In genomic region chr3:101599920-101600741, GRCm38 (mm10) we compare ENCODE assay signal across 8 mouse cellular contexts. TPM values are rescaled to one million over a fixed set of nuclear protein-coding genes. Genes with fewer than 3 reads are reported as not detected.
A peak's percentile ranks its signal among the peaks of the same experiment; 100 is the strongest.
DNase-seq lines count a peak whose midpoint lies in the region; ATAC-seq and TF ChIP-seq lines count a peak whose summit lies in the region.

No protein-coding gene starts in this region.

- peaks cover 50% of the 10 kb centered on the region for H3K36me3 ChIP-seq in heart, adult 2 months (ENCODE audit: control insufficient read depth, insufficient read depth, low read length)
- peaks cover 0 to 53% of the 10 kb centered on the region in 2 experiments; a peak in 2 of 4 replicates for H3K36me3 ChIP-seq in MEL (ENCODE audit: control insufficient read depth in 1 of 2, insufficient read depth in 2 of 2, low read length in 2 of 2)
- peaks cover under 1% of the 10 kb centered on the region; the same call in 1 of the 2 replicates for H3K36me3 ChIP-seq in heart, postnatal 0 days (replicated peaks; ENCODE audit: control insufficient read depth, insufficient read depth, low read length)
- peaks cover under 1% of the 10 kb centered on the region for H3K36me3 ChIP-seq in midbrain, embryonic 10.5 days

- peaks cover 26% of the 10 kb centered on the region for H3K4me1 ChIP-seq in heart, adult 2 months (ENCODE audit: control insufficient read depth, insufficient read depth, low read length)
- peaks cover 16 to 42% of the 10 kb centered on the region in 2 experiments for H3K4me1 ChIP-seq in MEL (ENCODE audit: control insufficient read depth in 1 of 2, insufficient read depth in 2 of 2, low read length in 2 of 2)
- H3K4me1 ChIP-seq in heart, postnatal 0 days (ENCODE audit: control insufficient read depth, insufficient read depth), result peaks cover 51% of the 10 kb centered on the region
- H3K4me1 ChIP-seq in midbrain, embryonic 10.5 days, result peaks cover 83% of the 10 kb centered on the region

- H3K9me3 ChIP-seq in MEL (replicated peaks; ENCODE audit: insufficient read depth, low read length), result no peaks in the 10 kb centered on the region
- no peaks in the 10 kb centered on the region for H3K9me3 ChIP-seq in heart, postnatal 0 days (replicated peaks; ENCODE audit: control insufficient read depth, low read length)
- H3K9me3 ChIP-seq in midbrain, embryonic 10.5 days (replicated peaks), result no peaks in the 10 kb centered on the region

- no peak for ATAC-seq in heart, postnatal 0 days (ENCODE audit: insufficient read depth, low read depth)

- peak overlapping the region; percentile 85 for H3K4me2 ChIP-seq in heart, postnatal 0 days (ENCODE audit: low read depth, low read length)

- TF ChIP-seq EP300 in heart, adult 2 months (IDR thresholded peaks at IDR 0.05; ENCODE audit: insufficient read depth, low read depth, low read length), result no peak
- peak; percentile 22 to 41; a peak in 3 of 4 replicates for TF ChIP-seq EP300 in MEL (IDR thresholded peaks at IDR 0.05; ENCODE audit: low read depth in 1 of 2, low read length in 2 of 2)
- TF ChIP-seq EP300 in heart, postnatal 0 days (IDR thresholded peaks at IDR 0.05; ENCODE audit: low read depth), result no peak

- peak in 1 of 2 experiments; percentile 14 for DNase-seq in heart, adult 2 months
- DNase-seq in heart, adult 9 months (ENCODE audit: low spot score in 2 of 2), result no peak
- DNase-seq in MEL (ENCODE audit: low read depth, low spot score), result peak; percentile 54
- peak; percentile 92 for DNase-seq in heart, postnatal 0 days (ENCODE audit: low spot score)
- DNase-seq in midbrain, embryonic 10.5 days (ENCODE audit: low spot score), result no peak
- no peak for DNase-seq in frontal cortex, postnatal 10 days (ENCODE audit: low spot score in 2 of 2)
- no peak for DNase-seq in thymus, postnatal 4 days
- no peak for DNase-seq in embryo, embryonic 11 days

- intact Hi-C loops in heart, adult 2 months (cut with DNase I), result loop anchor here (2.0 to 5.0 kb wide), 4 partner anchors 107 to 913 kb away; partner anchors contain the start of genes Man1a2 and Slc22a15

- TF ChIP-seq RAD21 in MEL (IDR thresholded peaks at IDR 0.05; ENCODE audit: low read depth, low read length), result no peak

- no peak for TF ChIP-seq CTCF in heart, adult 2 months (IDR thresholded peaks at IDR 0.05)
- TF ChIP-seq CTCF in MEL (IDR thresholded peaks at IDR 0.05 in 2 of 3, conservative IDR thresholded peaks at IDR 0.05 in 1 of 3; ENCODE audit: control insufficient read depth in 1 of 3, insufficient read depth in 1 of 3, low read depth in 2 of 3, low read length in 3 of 3, poor library complexity in 1 of 3, severe bottlenecking in 1 of 3), result no peak
- TF ChIP-seq CTCF in heart, postnatal 0 days (IDR thresholded peaks at IDR 0.05; ENCODE audit: low read depth), result no peak

- peak overlapping the region; percentile 72 for H3K9ac ChIP-seq in heart, adult 2 months (ENCODE audit: low read depth, low read length)
- no peak overlapping the region for H3K9ac ChIP-seq in MEL (ENCODE audit: control insufficient read depth, low read depth, low read length, poor library complexity, severe bottlenecking)
- H3K9ac ChIP-seq in heart, postnatal 0 days (replicated peaks; ENCODE audit: low read depth, low read length), result peak overlapping the region; percentile 99

- H3K79me2 ChIP-seq in heart, adult 2 months (replicated peaks; ENCODE audit: control insufficient read depth, insufficient read depth, low read length), result peaks cover 6% of the 10 kb centered on the region; the same call in 1 of the 2 replicates
- peaks cover 31% of the 10 kb centered on the region for H3K79me2 ChIP-seq in MEL (ENCODE audit: control insufficient read depth, insufficient read depth, low read length, poor library complexity)

- H3K27ac ChIP-seq in heart, adult 2 months, result peak overlapping the region; percentile 99
- H3K27ac ChIP-seq in MEL (ENCODE audit: control insufficient read depth, low read depth, low read length), result no peak overlapping the region
- peak overlapping the region; percentile 100 for H3K27ac ChIP-seq in heart, postnatal 0 days (ENCODE audit: low read depth)
- no peak overlapping the region; the same call in 1 of the 2 replicates for H3K27ac ChIP-seq in midbrain, embryonic 10.5 days (replicated peaks)

- no peak for TF ChIP-seq POLR2A in heart, adult 2 months (IDR thresholded peaks at IDR 0.05; ENCODE audit: insufficient read depth, low read depth, low read length)
- no peak for TF ChIP-seq POLR2A in MEL (IDR thresholded peaks at IDR 0.05; ENCODE audit: control insufficient read depth in 1 of 2, insufficient read depth in 1 of 2, low read depth in 1 of 2, low read length in 2 of 2, poor library complexity in 1 of 2)

- WGBS in heart, adult 2 months, result 8% methylated on average over 4 of the region's 4 CpGs
- WGBS in heart, postnatal 0 days, result 4% methylated on average over 4 of the region's 4 CpGs
- WGBS in midbrain, embryonic 10.5 days, result 66% methylated on average over 4 of the region's 4 CpGs

- H3K4me3 ChIP-seq in heart, adult 2 months, result peak overlapping the region; percentile 19; the same call in 1 of the 2 replicates
- H3K4me3 ChIP-seq in MEL (ENCODE audit: control insufficient read depth in 1 of 2, insufficient read depth in 1 of 2, low read depth in 2 of 2, low read length in 2 of 2), result no peak overlapping the region
- peak overlapping the region; percentile 82 for H3K4me3 ChIP-seq in heart, postnatal 0 days (ENCODE audit: low read depth, low read length)
- H3K4me3 ChIP-seq in midbrain, embryonic 10.5 days, result peak overlapping the region; percentile 26; the same call in 1 of the 2 replicates

- H3K27me3 ChIP-seq in heart, adult 2 months (ENCODE audit: control insufficient read depth, insufficient read depth, low read length), result no peaks in the 10 kb centered on the region
- no peaks in the 10 kb centered on the region for H3K27me3 ChIP-seq in MEL (ENCODE audit: control insufficient read depth in 1 of 2, insufficient read depth in 2 of 2, low read length in 2 of 2)
- H3K27me3 ChIP-seq in heart, postnatal 0 days (ENCODE audit: control insufficient read depth, insufficient read depth, low read length), result no peaks in the 10 kb centered on the region
- H3K27me3 ChIP-seq in midbrain, embryonic 10.5 days (ENCODE audit: low read depth, poor library complexity, severe bottlenecking), result peaks cover under 1% of the 10 kb centered on the region; the same call in 1 of the 2 replicates

TF ChIP-seq in MEL, 35 proteins besides CTCF, POLR2A, EP300 and RAD21:
- TF ChIP-seq MXI1 (IDR thresholded peaks at IDR 0.05; ENCODE audit: low read depth, low read length) (peak; percentile 33; the same call in 1 of the 2 replicates), GATA1 (IDR thresholded peaks at IDR 0.05; ENCODE audit: low read depth, low read length) (peak; percentile 69), USF2 (IDR thresholded peaks at IDR 0.05; ENCODE audit: borderline replicate concordance in 1 of 2, insufficient read depth in 1 of 2, low read depth in 1 of 2, low read length in 2 of 2) (no peak), RCOR1 (IDR thresholded peaks at IDR 0.05; ENCODE audit: low read depth, low read length) (peak; percentile 95), ETS1 (IDR thresholded peaks at IDR 0.05; ENCODE audit: low read depth, low read length) (0 out of 2 replicates have a peak, but pooled peaks have one; percentile 4), NRF1 (IDR thresholded peaks at IDR 0.05; ENCODE audit: insufficient read depth, low read depth, low read length, poor library complexity, severe bottlenecking) (no peak), GABPA (IDR thresholded peaks at IDR 0.05; ENCODE audit: low read depth, low read length) (no peak), SIN3A (IDR thresholded peaks at IDR 0.05; ENCODE audit: low read length) (0 out of 2 replicates have a peak, but pooled peaks have one; percentile 23), KAT2A (conservative IDR thresholded peaks at IDR 0.05; ENCODE audit: low read depth, low read length) (no peak), MAFK (IDR thresholded peaks at IDR 0.05; ENCODE audit: borderline replicate concordance, low read depth, low read length) (no peak), NELFE (IDR thresholded peaks at IDR 0.05; ENCODE audit: low read depth, low read length) (no peak), POLR2AphosphoS2 (IDR thresholded peaks at IDR 0.05; ENCODE audit: low read length) (no peak), TAL1 (IDR thresholded peaks at IDR 0.05; ENCODE audit: low read length) (peak; percentile 45), BHLHE40 (IDR thresholded peaks at IDR 0.05; ENCODE audit: borderline replicate concordance, low read depth, low read length) (no peak)

RNA-seq across cellular contexts. Expression of gene Atp1a1, which starts 4.4 kb away (rescaled TPM):
- 100 to 1,000 TPM; 800 to 832 TPM for total RNA-seq in heart, adult 2 months (2021)
- polyA plus RNA-seq in heart, adult 2 months (2012; rRNA removed), result 523 and 821 TPM in 2 replicates
- total RNA-seq in MEL (2012; rRNA removed), result 136 and 138 TPM in 2 replicates
- 100 to 1,000 TPM in 1 of 2 experiments, not detected in 1; 174 TPM for polyA plus RNA-seq in MEL (2012; ENCODE audit: insufficient read depth in 1 of 2, insufficient read length in 2 of 2, low read depth in 1 of 2, low replicate concordance in 2 of 2, missing spikeins in 1 of 2)
- 914 and 1,212 TPM in 2 replicates for total RNA-seq in heart, postnatal 0 days (2014; rRNA removed; ENCODE audit: low replicate concordance)
- polyA plus RNA-seq in heart, postnatal 0 days (2015; fragmentation: Nextera tagmentation; extraction: Ambion mirVana), result 227 and 257 TPM in 2 replicates
- 39.6 and 43.5 TPM in 2 replicates for polyA plus RNA-seq in midbrain, embryonic 10.5 days (2016; fragmentation: Nextera tagmentation; extraction: Ambion mirVana)

Comparison
In these comparisons a context has a peak if more than half of its experiments do, and no peak if none do; other contexts are left out.
1. DNase-seq: peak in MEL (single experiment) and heart, postnatal 0 days (single experiment); none in heart, adult 9 months (0 of 2), midbrain, embryonic 10.5 days (single experiment), frontal cortex, postnatal 10 days (0 of 2), thymus, postnatal 4 days (single experiment) and embryo, embryonic 11 days (single experiment).
2. H3K27ac ChIP-seq: peak in heart, adult 2 months (single experiment) and heart, postnatal 0 days (single experiment); none in MEL (single experiment) and midbrain, embryonic 10.5 days (single experiment).
3. H3K4me3 ChIP-seq: peak in heart, adult 2 months (single experiment), heart, postnatal 0 days (single experiment) and midbrain, embryonic 10.5 days (single experiment); none in MEL (0 of 2).